Mouse (Mus musculus): ENCODE data around the gene Wwox. TPM values are rescaled to one million over a fixed set of nuclear protein-coding genes. Genes with fewer than 3 reads are reported as not detected.
A peak's percentile ranks its signal among the peaks of the same experiment; 100 is the strongest.

Gene Wwox
- polyA plus RNA-seq, 1 experiment from 2014 or later = 16.3 TPM

DNA sequence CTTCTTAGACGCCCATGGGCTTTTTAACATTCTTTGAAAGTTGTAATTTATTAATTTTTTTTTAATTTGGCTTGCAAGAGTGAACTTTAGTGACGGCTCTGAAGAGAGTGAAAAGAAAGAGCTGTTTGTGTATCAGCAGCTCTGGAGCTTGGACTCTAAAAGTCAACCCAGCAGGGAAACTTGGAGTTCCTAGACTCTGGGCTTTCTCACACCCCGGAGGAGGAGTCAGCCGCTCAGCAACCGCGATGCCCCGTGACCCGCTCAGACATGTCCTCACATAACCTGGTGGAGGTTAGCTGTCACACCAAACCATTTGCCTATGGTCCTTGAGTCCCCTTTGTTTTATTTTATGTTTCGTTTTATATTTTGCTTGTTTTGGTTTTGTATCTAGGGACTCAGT lies 354.2 kb downstream of the Wwox start:
- Histone ChIP-seq H3K27ac (no peak overlapping the region), H3K27me3 (ENCODE audit: insufficient read depth, low read length) (no peaks in the 10 kb centered on the region), H3K9me3 (replicated peaks; ENCODE audit: low read length) (no peaks in the 10 kb centered on the region), H3K9ac (ENCODE audit: low read depth, low read length) (no peak overlapping the region), H3K4me1 (replicated peaks; ENCODE audit: insufficient read depth, low read length) (peaks cover 10% of the 10 kb centered on the region; the same call in 1 of the 2 replicates), H3K4me2 (ENCODE audit: low read length) (peak overlapping the region; percentile 4; the same call in 1 of the 2 replicates), H3K36me3 (ENCODE audit: insufficient read depth, low read length) (no peaks in the 10 kb centered on the region), H3K4me3 (replicated peaks; ENCODE audit: low read depth, low read length) (no peak overlapping the region)
- peak; percentile 78 for DNase-seq (ENCODE audit: low spot score)
- peak; percentile 69; the same call in 1 of the 2 replicates for ATAC-seq (replicated peaks; ENCODE audit: low FRiP score, low read depth)
- TF ChIP-seq CTCF (IDR thresholded peaks at IDR 0.05; ENCODE audit: low read depth) = no peak
- WGBS = 48% methylated on average over 9 of the region's 9 CpGs

- H3K9ac ChIP-seq (ENCODE audit: low read depth, low read length) = no peak overlapping the region
- no peak overlapping the region for H3K27ac ChIP-seq
- WGBS = 68% methylated on average over 7 of the region's 7 CpGs
- no peaks in the 10 kb centered on the region for H3K4me1 ChIP-seq (replicated peaks; ENCODE audit: insufficient read depth, low read length)
- no peaks in the 10 kb centered on the region for H3K36me3 ChIP-seq (ENCODE audit: insufficient read depth, low read length)
- no peaks in the 10 kb centered on the region for H3K9me3 ChIP-seq (replicated peaks; ENCODE audit: low read length)
- no peak for DNase-seq (ENCODE audit: low spot score)
- no peak overlapping the region for H3K4me3 ChIP-seq (replicated peaks; ENCODE audit: low read depth, low read length)
- ATAC-seq (replicated peaks; ENCODE audit: low FRiP score, low read depth) = no peak
- TF ChIP-seq CTCF (IDR thresholded peaks at IDR 0.05; ENCODE audit: low read depth) = no peak
- H3K27me3 ChIP-seq (ENCODE audit: insufficient read depth, low read length) = no peaks in the 10 kb centered on the region
- H3K4me2 ChIP-seq (ENCODE audit: low read length) = no peak overlapping the region
Measured at GRCm38 (mm10) chr8:114801428-114802134, 362.1 kb downstream of the Wwox start.

GRCm38 (mm10) chr8:114803113-114803512 lies 363.7 kb downstream of the Wwox start:
- Histone ChIP-seq H3K27ac (no peak overlapping the region), H3K36me3 (ENCODE audit: insufficient read depth, low read length) (no peaks in the 10 kb centered on the region), H3K27me3 (ENCODE audit: insufficient read depth, low read length) (no peaks in the 10 kb centered on the region), H3K9ac (ENCODE audit: low read depth, low read length) (no peak overlapping the region), H3K9me3 (replicated peaks; ENCODE audit: low read length) (no peaks in the 10 kb centered on the region), H3K4me3 (replicated peaks; ENCODE audit: low read depth, low read length) (no peak overlapping the region), H3K4me1 (replicated peaks; ENCODE audit: insufficient read depth, low read length) (no peaks in the 10 kb centered on the region), H3K4me2 (ENCODE audit: low read length) (no peak overlapping the region)
- WGBS = 70% methylated on average over 5 of the region's 5 CpGs
- no peak for ATAC-seq (replicated peaks; ENCODE audit: low FRiP score, low read depth)
- peak; percentile 48 for DNase-seq (ENCODE audit: low spot score)
- peak; percentile 52 for TF ChIP-seq CTCF (IDR thresholded peaks at IDR 0.05; ENCODE audit: low read depth)

DNA sequence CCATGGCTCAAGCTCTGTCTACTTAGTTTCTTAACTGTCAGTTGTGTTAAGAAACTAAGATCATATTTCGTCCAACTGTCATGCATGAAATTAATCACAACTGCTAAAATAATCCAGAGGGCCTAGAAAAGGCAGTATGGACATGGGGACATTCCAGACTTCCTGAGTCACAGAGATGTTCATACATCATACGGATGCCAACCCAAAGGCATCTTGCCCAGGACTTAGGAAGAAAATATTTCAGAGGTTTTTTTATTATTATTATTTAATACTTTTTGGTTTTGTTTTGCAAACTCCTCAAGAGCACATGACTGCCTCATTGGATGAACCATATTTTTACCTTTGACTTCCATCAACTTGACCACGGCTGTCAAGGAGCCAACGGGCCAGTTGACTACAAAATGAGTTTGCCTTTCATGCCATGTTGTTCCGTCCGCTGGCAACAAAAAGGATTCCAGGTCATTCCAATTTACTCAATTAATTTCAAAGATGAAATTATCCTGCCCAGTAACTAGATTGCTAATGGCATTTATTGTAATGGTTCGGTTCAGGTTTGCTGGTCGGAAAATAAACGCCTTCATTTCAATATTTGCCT lies 367.5 kb downstream of the Wwox start:
- DNase-seq (ENCODE audit: low spot score) (no peak), ATAC-seq (replicated peaks; ENCODE audit: low FRiP score, low read depth) (no peak)
- no peaks in the 10 kb centered on the region for H3K4me1 ChIP-seq (replicated peaks; ENCODE audit: insufficient read depth, low read length)
- H3K9ac ChIP-seq (ENCODE audit: low read depth, low read length) = no peak overlapping the region
- no peak overlapping the region for H3K4me2 ChIP-seq (ENCODE audit: low read length)
- TF ChIP-seq CTCF (IDR thresholded peaks at IDR 0.05; ENCODE audit: low read depth) = no peak
- no peak overlapping the region for H3K27ac ChIP-seq
- WGBS = 93% methylated on average over 9 of the region's 9 CpGs
- no peaks in the 10 kb centered on the region for H3K27me3 ChIP-seq (ENCODE audit: insufficient read depth, low read length)
- no peaks in the 10 kb centered on the region; the same call in 1 of the 2 replicates for H3K9me3 ChIP-seq (replicated peaks; ENCODE audit: low read length)
- no peaks in the 10 kb centered on the region for H3K36me3 ChIP-seq (ENCODE audit: insufficient read depth, low read length)
- no peak overlapping the region for H3K4me3 ChIP-seq (replicated peaks; ENCODE audit: low read depth, low read length)

- 77% methylated on average over 22 of the region's 22 CpGs for WGBS
- DNase-seq (ENCODE audit: low spot score) (no peak), ATAC-seq (replicated peaks; ENCODE audit: low FRiP score, low read depth) (no peak)
- H3K36me3 ChIP-seq (ENCODE audit: insufficient read depth, low read length) = no peaks in the 10 kb centered on the region
- TF ChIP-seq CTCF (IDR thresholded peaks at IDR 0.05; ENCODE audit: low read depth) = no peak
- H3K4me3 ChIP-seq (replicated peaks; ENCODE audit: low read depth, low read length) = no peak overlapping the region
- no peak overlapping the region for H3K27ac ChIP-seq
- H3K9me3 ChIP-seq (replicated peaks; ENCODE audit: low read length) = no peaks in the 10 kb centered on the region; the same call in 1 of the 2 replicates
- no peaks in the 10 kb centered on the region for H3K4me1 ChIP-seq (replicated peaks; ENCODE audit: insufficient read depth, low read length)
- no peak overlapping the region for H3K4me2 ChIP-seq (ENCODE audit: low read length)
- H3K9ac ChIP-seq (ENCODE audit: low read depth, low read length) = no peak overlapping the region
- no peaks in the 10 kb centered on the region for H3K27me3 ChIP-seq (ENCODE audit: insufficient read depth, low read length)
Measured at GRCm38 (mm10) chr8:114807676-114808426, 368.4 kb downstream of the Wwox start.

DNA sequence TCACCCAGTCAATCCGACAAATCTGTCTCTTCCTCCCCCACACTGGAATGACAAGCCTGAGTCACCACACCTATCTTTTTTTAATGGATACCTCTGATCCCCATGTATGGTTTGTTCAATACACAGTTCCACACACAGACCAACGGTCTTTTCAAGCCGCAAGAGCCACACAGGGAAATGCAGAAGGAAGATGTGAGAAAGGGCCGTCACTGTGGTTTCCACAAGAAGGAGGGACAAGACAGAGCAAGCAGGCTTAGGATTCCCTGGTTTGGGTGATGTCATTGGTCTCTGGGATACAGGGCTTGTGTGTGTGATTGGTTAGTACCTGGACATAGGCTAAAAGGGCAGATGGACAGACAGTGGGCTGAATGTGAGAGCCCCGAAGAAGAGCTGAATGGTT lies 371.0 kb downstream of the Wwox start:
- no peak for ATAC-seq (replicated peaks; ENCODE audit: low FRiP score, low read depth)
- H3K4me1 ChIP-seq (replicated peaks; ENCODE audit: insufficient read depth, low read length) = 0 out of 2 replicates have a peak, but pooled peaks cover 3% of the 10 kb centered on the region
- H3K4me3 ChIP-seq (replicated peaks; ENCODE audit: low read depth, low read length) = no peak overlapping the region
- no peak overlapping the region for H3K4me2 ChIP-seq (ENCODE audit: low read length)
- no peaks in the 10 kb centered on the region; the same call in 1 of the 2 replicates for H3K9me3 ChIP-seq (replicated peaks; ENCODE audit: low read length)
- H3K27me3 ChIP-seq (ENCODE audit: insufficient read depth, low read length) = no peaks in the 10 kb centered on the region
- 87% methylated on average over 5 of the region's 5 CpGs for WGBS
- no peak overlapping the region for H3K9ac ChIP-seq (ENCODE audit: low read depth, low read length)
- no peak overlapping the region for H3K27ac ChIP-seq
- no peaks in the 10 kb centered on the region for H3K36me3 ChIP-seq (ENCODE audit: insufficient read depth, low read length)
- TF ChIP-seq CTCF (IDR thresholded peaks at IDR 0.05; ENCODE audit: low read depth) = no peak
- DNase-seq (ENCODE audit: low spot score) = no peak

Measured in kidney, postnatal 0 days (tissue).